Mouse (Mus musculus): Measurements from ENCODE around the gene Mlh1.
A peak's percentile ranks its signal among the peaks of the same experiment; 100 is the strongest.

Mlh1 gene

GRCm38 (mm10) chr9:111285676-111286075 lies 14.1 kb upstream of the Mlh1 start:
- no peak for DNase-seq (ENCODE audit: low spot score)

GRCm38 (mm10) chr9:111285061-111285460 lies 13.5 kb upstream of the Mlh1 start:
- DNase-seq (ENCODE audit: low spot score) = no peak

DNA sequence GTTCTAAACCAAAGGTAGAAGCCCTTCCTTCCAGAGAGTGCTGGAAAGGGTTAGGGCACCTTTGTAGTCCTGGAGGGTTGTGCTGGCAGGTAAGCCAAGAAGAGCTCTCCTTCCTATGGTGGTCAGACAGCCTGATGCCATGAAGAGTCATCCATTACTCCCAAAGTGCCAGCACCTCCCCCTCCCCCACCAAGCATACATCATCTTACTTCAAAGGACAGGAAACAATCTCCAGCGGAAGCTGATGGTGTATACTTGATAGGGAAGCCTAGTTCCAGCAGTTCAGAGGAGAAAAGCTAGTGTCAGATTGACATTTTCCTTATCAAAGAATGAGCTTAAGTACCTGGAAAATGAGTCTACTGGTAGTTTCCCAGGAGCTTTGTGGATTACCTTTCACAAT lies 3.6 kb upstream of the Mlh1 start:
- no peak for DNase-seq (ENCODE audit: low spot score)

GRCm38 (mm10) chr9:111273958-111274357 lies 2.4 kb upstream of the Mlh1 start:
- DNase-seq (ENCODE audit: low spot score) = no peak

GRCm38 (mm10) chr9:111272996-111273785 lies 1.6 kb upstream of the Mlh1 start:
- DNase-seq (ENCODE audit: low spot score) = no peak

DNA sequence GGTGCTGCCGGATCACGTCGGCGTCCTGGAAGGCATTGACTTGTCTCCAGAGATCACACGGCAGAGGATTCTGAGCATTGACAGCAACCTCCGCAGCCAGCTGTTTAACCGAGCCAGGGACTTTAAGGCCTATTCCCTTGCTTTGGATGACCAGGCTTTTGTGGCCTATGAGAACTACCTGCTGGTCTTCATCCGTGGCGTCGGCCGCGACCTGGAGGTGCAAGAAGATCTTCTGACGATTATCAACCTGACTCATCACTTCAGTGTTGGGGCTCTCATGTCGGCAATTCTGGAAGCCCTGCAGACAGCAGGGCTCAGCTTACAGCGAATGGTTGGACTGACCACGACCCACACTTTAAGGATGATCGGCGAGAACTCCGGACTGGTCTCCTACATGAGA lies 765 bp upstream of the Mlh1 start:
- DNase-seq (ENCODE audit: low spot score) = no peak

- no peak for DNase-seq (ENCODE audit: low spot score)
Measured at GRCm38 (mm10) chr9:111271056-111271433, 546 bp downstream of the Mlh1 start.

- no peak for DNase-seq (ENCODE audit: low spot score)
Measured at GRCm38 (mm10) chr9:111270606-111271005, 985 bp downstream of the Mlh1 start.

DNA sequence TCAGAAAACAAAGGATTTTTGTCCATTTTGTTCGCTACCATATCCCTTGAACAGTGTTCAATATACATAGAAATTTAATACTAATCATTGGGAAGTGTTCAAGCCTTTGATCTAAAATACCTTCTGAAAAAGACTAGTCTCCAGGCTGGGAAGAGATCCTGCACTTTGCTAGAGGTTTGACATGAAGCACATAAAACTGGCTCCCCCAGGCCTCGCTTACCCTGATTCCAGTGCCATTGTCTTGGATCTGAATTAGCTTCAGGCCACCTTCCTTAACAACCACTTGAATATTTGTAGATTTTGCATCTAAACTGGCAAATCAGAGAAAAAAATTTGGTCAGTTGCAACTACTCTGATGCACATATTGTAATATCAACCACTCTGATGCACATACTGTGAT lies 3.6 kb downstream of the Mlh1 start:
- no peak for DNase-seq (ENCODE audit: low spot score)

DNA sequence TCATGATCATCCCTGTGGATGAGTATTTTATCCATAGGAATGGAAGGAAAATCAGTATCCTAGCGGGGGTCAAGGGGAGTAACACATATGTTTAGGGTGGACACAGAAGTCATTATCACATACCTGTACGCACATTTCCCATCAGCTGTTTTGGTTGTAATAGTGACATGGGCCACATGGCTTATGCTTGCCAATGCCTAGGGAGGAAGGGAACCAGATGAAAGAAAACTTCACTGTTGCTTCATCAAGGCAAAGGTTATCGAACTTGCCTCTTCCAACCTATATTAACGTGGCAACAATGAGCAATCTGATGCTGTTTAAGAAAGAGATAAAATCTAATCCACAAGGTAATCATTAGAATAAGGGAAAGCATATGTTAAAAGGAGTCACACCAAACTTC lies 10.2 kb downstream of the Mlh1 start:
- no peak for DNase-seq (ENCODE audit: low spot score)

DNA sequence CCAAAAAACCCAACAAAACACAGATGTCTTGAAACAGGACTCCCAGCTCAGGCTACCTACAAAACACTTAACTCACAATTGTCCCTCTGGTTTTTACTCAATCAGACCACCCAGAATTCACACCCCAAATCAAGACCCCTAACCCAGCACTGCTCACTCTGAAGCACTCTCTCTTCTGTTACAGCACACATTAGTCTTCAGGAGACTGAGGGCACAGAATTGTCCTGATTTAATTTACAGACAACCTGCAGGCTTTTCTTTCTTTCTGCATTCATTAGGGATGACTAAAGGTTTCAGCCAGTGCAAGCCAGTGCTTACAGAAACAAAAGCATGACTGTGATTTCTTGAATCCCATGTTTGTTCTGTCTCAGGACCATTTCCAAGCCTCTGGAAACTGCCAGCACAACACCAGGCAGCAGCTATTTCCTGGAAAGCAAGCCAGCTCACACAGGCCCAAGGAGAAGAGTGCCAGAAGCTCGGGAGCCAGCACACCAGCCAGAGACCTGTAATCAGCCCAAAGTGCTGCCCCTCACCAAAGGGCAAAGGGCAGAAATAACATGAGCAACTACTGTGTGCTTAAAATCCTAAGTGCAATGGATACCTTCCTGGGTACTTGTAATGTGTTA lies 11.1 kb downstream of the Mlh1 start:
- DNase-seq (ENCODE audit: low spot score) = no peak

DNA sequence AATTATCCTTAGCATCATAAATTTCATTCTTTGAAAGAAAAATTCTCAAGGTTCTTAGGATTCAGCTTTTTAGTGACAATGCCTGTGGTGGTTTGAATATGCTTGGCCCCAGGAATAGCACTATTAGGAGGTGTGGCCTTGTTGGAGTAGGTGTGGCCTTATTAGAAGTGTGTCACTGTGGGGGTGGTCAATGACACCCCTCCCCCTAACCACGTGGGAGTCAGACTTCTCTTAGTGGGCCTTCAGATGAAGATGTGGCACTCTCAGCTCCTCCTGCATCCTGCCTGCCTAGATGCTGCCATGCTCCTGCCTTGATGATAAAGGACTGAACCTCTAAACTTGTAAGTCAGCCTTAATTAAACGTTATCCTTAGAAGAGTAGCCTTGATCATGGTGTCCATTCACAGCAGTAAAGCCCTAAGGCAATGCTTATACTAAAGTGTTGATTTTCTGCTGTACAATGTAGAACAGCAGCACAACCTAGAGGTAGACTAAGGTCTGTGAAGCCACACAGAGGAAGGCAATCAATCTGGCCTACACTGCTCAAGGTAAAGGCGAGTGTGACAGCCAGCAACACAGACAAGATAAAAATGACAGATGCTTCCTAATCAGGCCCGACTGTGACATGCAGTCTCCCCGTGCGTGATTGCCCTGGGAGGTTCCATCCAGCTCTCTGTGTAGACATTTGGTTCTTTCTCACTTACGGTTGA lies 19.3 kb downstream of the Mlh1 start:
- peak; percentile 13 for DNase-seq (ENCODE audit: low spot score)

- no peak for DNase-seq (ENCODE audit: low spot score)
Measured at GRCm38 (mm10) chr9:111247682-111248246, 23.8 kb downstream of the Mlh1 start.

DNA sequence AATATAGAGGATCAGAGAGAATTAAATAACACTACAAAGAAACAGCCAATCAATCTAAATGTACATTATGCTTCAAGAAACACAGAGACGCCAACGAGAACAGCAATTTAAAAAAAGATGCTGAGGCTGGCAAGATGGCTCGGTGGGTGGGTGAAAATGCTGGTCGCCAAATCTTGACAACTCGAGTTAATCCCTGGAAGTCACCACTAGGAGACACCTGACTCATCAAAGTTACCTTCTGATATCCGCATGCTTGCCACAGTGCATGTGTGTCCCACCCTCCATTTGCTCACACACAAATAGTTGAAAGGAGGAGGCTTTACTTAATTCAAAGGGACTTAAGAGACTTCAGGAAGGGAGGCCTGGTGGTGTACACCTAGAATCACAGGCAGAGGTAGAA lies 26.0 kb downstream of the Mlh1 start:
- no peak for DNase-seq (ENCODE audit: low spot score)

- DNase-seq (ENCODE audit: low spot score) = no peak
Measured at GRCm38 (mm10) chr9:111243384-111243783, 28.2 kb downstream of the Mlh1 start.

- DNase-seq (ENCODE audit: low spot score) = no peak
Measured at GRCm38 (mm10) chr9:111239821-111240220, 31.8 kb downstream of the Mlh1 start.

- no peak for DNase-seq (ENCODE audit: low spot score)
Measured at GRCm38 (mm10) chr9:111237726-111238125, 33.9 kb downstream of the Mlh1 start.

DNA sequence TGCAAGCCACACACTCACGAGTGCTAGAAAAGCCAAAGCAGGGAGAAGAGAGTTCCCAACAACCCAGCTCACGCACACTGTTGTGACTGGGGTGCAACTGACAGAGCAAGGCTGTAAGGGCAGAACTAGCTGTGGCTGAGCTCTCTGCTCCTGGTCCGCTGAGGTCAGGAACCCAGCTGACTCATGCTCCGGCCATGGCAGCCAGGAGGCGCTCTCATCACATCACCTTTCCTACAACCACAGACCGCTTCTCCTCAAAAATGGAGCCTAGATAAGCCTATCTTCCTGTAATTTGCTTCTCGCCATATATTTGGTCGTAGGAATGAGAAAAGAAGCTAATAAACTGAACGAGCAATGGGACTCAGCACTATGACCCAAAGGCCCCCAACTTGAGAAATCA lies 36.9 kb downstream of the Mlh1 start:
- DNase-seq (ENCODE audit: low spot score) = no peak

GRCm38 (mm10) chr9:111228446-111228845 lies 43.1 kb downstream of the Mlh1 start:
- DNase-seq (ENCODE audit: low spot score) = no peak

DNA sequence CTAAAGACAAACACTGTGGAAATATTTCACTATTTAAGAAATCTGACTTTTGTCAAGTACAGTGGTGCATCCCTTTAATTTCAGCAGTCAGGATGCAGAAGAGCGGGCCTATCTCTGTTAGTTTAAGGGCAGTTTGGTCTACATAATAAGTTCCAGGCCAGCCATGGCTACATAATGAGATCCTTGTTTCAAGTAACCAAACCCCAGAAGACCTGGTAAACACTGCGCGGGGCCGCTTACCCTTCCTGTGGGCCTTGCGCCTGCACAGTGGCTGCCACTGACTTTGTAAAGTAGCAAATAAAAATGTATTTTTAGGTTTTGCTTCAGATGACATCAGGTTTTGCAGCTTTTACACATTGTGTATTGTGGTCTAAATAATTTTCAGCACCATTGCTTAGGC lies 48.2 kb downstream of the Mlh1 start:
- no peak for DNase-seq (ENCODE audit: low spot score)

DNA sequence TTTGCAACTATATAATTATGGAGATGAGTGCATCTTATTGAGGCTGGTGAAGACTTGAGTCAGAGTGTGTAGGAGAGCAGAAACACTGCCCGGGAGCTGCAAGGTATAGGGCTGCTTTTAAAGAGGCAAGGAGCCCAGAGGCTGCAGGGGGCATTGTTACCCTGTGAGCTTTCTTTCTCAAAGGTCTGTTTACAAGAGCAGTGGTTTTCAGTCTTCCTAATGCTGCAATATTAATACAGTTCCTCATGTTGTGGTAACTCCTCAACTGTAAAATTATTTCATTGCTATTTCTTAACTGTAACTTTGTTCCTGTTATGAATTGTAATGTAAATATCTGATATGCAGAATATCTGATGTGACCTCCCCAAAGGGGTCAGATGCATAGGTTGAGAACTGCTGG lies 50.0 kb downstream of the Mlh1 start:
- no peak for DNase-seq (ENCODE audit: low spot score)

- no peak for DNase-seq (ENCODE audit: low spot score)
Measured at GRCm38 (mm10) chr9:111220551-111221080, 51.0 kb downstream of the Mlh1 start.

- DNase-seq (ENCODE audit: low spot score) = no peak
Measured at GRCm38 (mm10) chr9:111216424-111216823, 55.2 kb downstream of the Mlh1 start.
